Mouse (Mus musculus) heart, adult 2 months (tissue): ENCODE results near the gene Prodh2.

Experiments used
- CTCF ChIP-seq: fragments of 200-600 bp; IDR thresholded peaks from 2 replicates; pipeline ENCODE4 v1.8.1; 2022; ENCODE audit warnings: antibody characterized with exemption, mild to moderate bottlenecking, moderate library complexity
- EP300 ChIP-seq: fragments of 200-500 bp; IDR thresholded peaks from 2 replicates; pipeline ENCODE4 v1.6.1; 2011; ENCODE audit warnings: low read depth, low read length, control low read depth; ENCODE audit not compliant: insufficient read depth

GRCm38 (mm10) chr7:30493401-30493931 is at the start of gene Prodh2:
- TF ChIP-seq CTCF = no peak
- TF ChIP-seq EP300 = no peak
